Mouse (Mus musculus) forebrain, embryonic 10.5 days (tissue): Measurements from ENCODE around the gene Bri3. TPM values are rescaled to one million over a fixed set of nuclear protein-coding genes. Genes with fewer than 3 reads are reported as not detected.
A peak's percentile ranks its signal among the peaks of the same experiment; 100 is the strongest.

Experiments used
- DNase-seq: peaks from one replicate; pipeline ENCODE4 v3.0.0-alpha.2; 2017; ENCODE audit warnings: low spot score; ENCODE audit errors: extremely low spot score
- H3K27ac ChIP-seq: fragments of 300-500 bp; sonication (generic); 2 replicates; pipeline ENCODE4 v1.5.1; 2016; ENCODE audit warnings: mild to moderate bottlenecking
- H3K27me3 ChIP-seq: fragments of 300-500 bp; sonication (generic); 2 replicates; pipeline ENCODE4 v1.6.1; 2016; ENCODE audit warnings: mild to moderate bottlenecking; ENCODE audit not compliant: poor library complexity, severe bottlenecking
- H3K36me3 ChIP-seq: fragments of 300-500 bp; sonication (generic); replicated peaks from 2 replicates; pipeline ENCODE4 v1.6.1; 2016; ENCODE audit warnings: mild to moderate bottlenecking, moderate library complexity
- H3K4me1 ChIP-seq: fragments of 300-500 bp; sonication (generic); 2 replicates; pipeline ENCODE4 v1.6.1; 2016
- H3K4me3 ChIP-seq: fragments of 300-500 bp; sonication (generic); 2 replicates; pipeline ENCODE4 v1.5.1; 2016; ENCODE audit warnings: mild to moderate bottlenecking, moderate library complexity
- H3K9me3 ChIP-seq: fragments of 300-500 bp; sonication (generic); 2 replicates; pipeline ENCODE4 v1.6.1; 2016; ENCODE audit warnings: mild to moderate bottlenecking, moderate library complexity
- WGBS: fragments of 180-500 bp; shearing (Covaris S2); methylation state at CpG from one replicate; pipeline ENCODE4 v1.1.7; 2016; 5-methylcytosine and 5-hydroxymethylcytosine counted together
- polyA plus RNA-seq: library from polyadenylated mRNA; unstranded; fragments of >200 nt; fragmentation: Nextera tagmentation; extraction: Ambion mirVana; gene quantifications from 2 replicates; pipeline ENCODE4 v1.2.1, GENCODE M21; 2016

The Bri3 gene
- polyA plus RNA-seq, 1 experiment from 2014 or later, result 113 TPM

GRCm38 (mm10) chr5:144246669-144247068, 2.4 kb downstream of the Bri3 start:
- no peaks in the 10 kb centered on the region for H3K36me3 ChIP-seq
- no peaks in the 10 kb centered on the region for H3K4me1 ChIP-seq
- H3K9me3 ChIP-seq, result peaks cover 10% of the 10 kb centered on the region
- H3K27ac ChIP-seq, result no peak overlapping the region
- 90% methylated on average over 7 of the region's 7 CpGs for WGBS
- DNase-seq, result no peak
- H3K4me3 ChIP-seq, result no peak overlapping the region
- H3K27me3 ChIP-seq, result no peaks in the 10 kb centered on the region

- Histone ChIP-seq H3K36me3 (no peaks in the 10 kb centered on the region), H3K27ac (no peak overlapping the region), H3K4me1 (no peaks in the 10 kb centered on the region), H3K27me3 (no peaks in the 10 kb centered on the region), H3K9me3 (peaks cover 10% of the 10 kb centered on the region), H3K4me3 (no peak overlapping the region)
- no peak for DNase-seq
- WGBS, result 82% methylated on average over 10 of the region's 10 CpGs
Measured at GRCm38 (mm10) chr5:144247307-144247706, 3.1 kb downstream of the Bri3 start.

- Histone ChIP-seq H3K27me3 (no peaks in the 10 kb centered on the region), H3K4me1 (no peaks in the 10 kb centered on the region), H3K36me3 (no peaks in the 10 kb centered on the region), H3K4me3 (no peak overlapping the region), H3K27ac (no peak overlapping the region), H3K9me3 (peaks cover 10% of the 10 kb centered on the region)
- WGBS, result 88% methylated on average over 10 of the region's 10 CpGs
- no peak for DNase-seq
Measured at GRCm38 (mm10) chr5:144247906-144248585, 3.8 kb downstream of the Bri3 start.

GRCm38 (mm10) chr5:144249871-144250270, 5.6 kb downstream of the Bri3 start:
- Histone ChIP-seq H3K36me3 (no peaks in the 10 kb centered on the region), H3K27me3 (no peaks in the 10 kb centered on the region)
- WGBS, result 87% methylated on average over 3 of the region's 3 CpGs

GRCm38 (mm10) chr5:144251876-144252577, 7.8 kb downstream of the Bri3 start:
- Histone ChIP-seq H3K27me3 (no peaks in the 10 kb centered on the region), H3K9me3 (peaks cover 10% of the 10 kb centered on the region), H3K4me3 (no peak overlapping the region), H3K27ac (no peak overlapping the region), H3K36me3 (peaks cover under 1% of the 10 kb centered on the region; the same call in 1 of the 2 replicates), H3K4me1 (peaks cover 19% of the 10 kb centered on the region)
- WGBS, result 89% methylated on average over 13 of the region's 13 CpGs
- no peak for DNase-seq

More at GRCm38 (mm10) chr5:144249871-144250270, 5.6 kb downstream of the Bri3 start:
- H3K27ac ChIP-seq, result no peak overlapping the region
- no peak overlapping the region for H3K4me3 ChIP-seq
- H3K4me1 ChIP-seq, result peaks cover 9% of the 10 kb centered on the region
- H3K9me3 ChIP-seq, result peaks cover 10% of the 10 kb centered on the region
- DNase-seq, result no peak

GRCm38 (mm10) chr5:144253212-144253611, 9.0 kb downstream of the Bri3 start:
- Histone ChIP-seq H3K9me3 (peaks cover 10% of the 10 kb centered on the region), H3K27me3 (no peaks in the 10 kb centered on the region), H3K27ac (no peak overlapping the region), H3K4me1 (peaks cover 30% of the 10 kb centered on the region), H3K4me3 (no peak overlapping the region), H3K36me3 (peaks cover 13% of the 10 kb centered on the region)
- DNase-seq, result no peak
- 82% methylated on average over 4 of the region's 4 CpGs for WGBS

GRCm38 (mm10) chr5:144254122-144254810, 10.0 kb downstream of the Bri3 start:
- Histone ChIP-seq H3K4me3 (peak overlapping the region; percentile 99), H3K9me3 (peaks cover 10% of the 10 kb centered on the region), H3K36me3 (peaks cover 23% of the 10 kb centered on the region), H3K27me3 (no peaks in the 10 kb centered on the region), H3K4me1 (peaks cover 41% of the 10 kb centered on the region), H3K27ac (peak overlapping the region; percentile 98)
- 60% methylated on average over 16 of the region's 16 CpGs for WGBS
- no peak for DNase-seq

- Histone ChIP-seq H3K36me3 (peaks cover 31% of the 10 kb centered on the region), H3K4me1 (peaks cover 45% of the 10 kb centered on the region), H3K4me3 (peak overlapping the region; percentile 99), H3K27ac (peak overlapping the region; percentile 98), H3K9me3 (peaks cover 8% of the 10 kb centered on the region), H3K27me3 (no peaks in the 10 kb centered on the region)
- under 1% methylated on average over 71 of the region's 84 CpGs for WGBS
- DNase-seq, result peak; percentile 92
Measured at GRCm38 (mm10) chr5:144254811-144255631, 10.8 kb downstream of the Bri3 start.

GRCm38 (mm10) chr5:144255632-144256540, 11.6 kb downstream of the Bri3 start:
- H3K27me3 ChIP-seq, result no peaks in the 10 kb centered on the region
- H3K27ac ChIP-seq, result peak overlapping the region; percentile 98
- H3K4me1 ChIP-seq, result peaks cover 51% of the 10 kb centered on the region
- peak; percentile 72 for DNase-seq
- H3K4me3 ChIP-seq, result peak overlapping the region; percentile 99
- WGBS, result under 1% methylated on average over 40 of the region's 40 CpGs
- H3K9me3 ChIP-seq, result no peaks in the 10 kb centered on the region
- peaks cover 39% of the 10 kb centered on the region for H3K36me3 ChIP-seq

- no peak for DNase-seq
- Histone ChIP-seq H3K27me3 (no peaks in the 10 kb centered on the region), H3K27ac (peak overlapping the region; percentile 98), H3K36me3 (peaks cover 46% of the 10 kb centered on the region), H3K9me3 (no peaks in the 10 kb centered on the region), H3K4me1 (peaks cover 56% of the 10 kb centered on the region), H3K4me3 (peak overlapping the region; percentile 99)
- WGBS, result 19% methylated on average over 7 of the region's 7 CpGs
Measured at GRCm38 (mm10) chr5:144256541-144256870, 12.3 kb downstream of the Bri3 start.

GRCm38 (mm10) chr5:144256888-144257287, 12.7 kb downstream of the Bri3 start:
- H3K4me1 ChIP-seq, result peaks cover 60% of the 10 kb centered on the region
- DNase-seq, result peak; percentile 26

More at GRCm38 (mm10) chr5:144256888-144257287, 12.7 kb downstream of the Bri3 start:
- H3K27me3 ChIP-seq, result no peaks in the 10 kb centered on the region
- peak overlapping the region; percentile 98 for H3K27ac ChIP-seq
- H3K36me3 ChIP-seq, result peaks cover 49% of the 10 kb centered on the region
- WGBS, result 48% methylated on average over 1 of the region's 1 CpGs
- H3K9me3 ChIP-seq, result no peaks in the 10 kb centered on the region
- peak overlapping the region; percentile 99 for H3K4me3 ChIP-seq
